Mouse (Mus musculus) erythroblast, embryonic 14.5 days (primary cell): ENCODE results near the gene Stra6. TPM values are rescaled to one million over a fixed set of nuclear protein-coding genes. Genes with fewer than 3 reads are reported as not detected.

ENCODE experiments used
- H3K27me3 ChIP-seq: 2 replicates; pipeline ENCODE4 v1.6.1; 2012; ENCODE audit warnings: inconsistent platforms; ENCODE audit not compliant: control insufficient read depth
- H3K36me3 ChIP-seq: 2 replicates; pipeline ENCODE4 v1.6.1; 2012; ENCODE audit warnings: mild to moderate bottlenecking, inconsistent platforms; ENCODE audit not compliant: control insufficient read depth
- H3K4me1 ChIP-seq: 2 replicates; pipeline ENCODE4 v1.6.1; 2012; ENCODE audit warnings: inconsistent platforms; ENCODE audit not compliant: control insufficient read depth
- H3K4me3 ChIP-seq: replicated peaks from 2 replicates; pipeline ENCODE3; 2012; ENCODE audit warnings: moderate library complexity, mild to moderate bottlenecking, inconsistent platforms
- H3K9me3 ChIP-seq: 2 replicates; pipeline ENCODE4 v1.6.1; 2012; ENCODE audit warnings: low read length, inconsistent platforms, mixed read lengths; ENCODE audit not compliant: control insufficient read depth
- GATA1 ChIP-seq: IDR thresholded peaks from 2 replicates; pipeline ENCODE4 v1.6.1; 2012; ENCODE audit warnings: low read length, inconsistent platforms, mixed read lengths
- TAL1 ChIP-seq: IDR thresholded peaks from 3 replicates; pipeline ENCODE4 v1.6.1; 2012; ENCODE audit warnings: low read length, inconsistent platforms, mixed read lengths
- polyA plus RNA-seq: library from polyadenylated mRNA; stranded (reverse); fragments of >175 nt; gene quantifications from 2 replicates; pipeline ENCODE4 v1.2.3, GENCODE M21; 2012

Stra6 gene
- polyA plus RNA-seq, 1 experiment: not detected

DNA sequence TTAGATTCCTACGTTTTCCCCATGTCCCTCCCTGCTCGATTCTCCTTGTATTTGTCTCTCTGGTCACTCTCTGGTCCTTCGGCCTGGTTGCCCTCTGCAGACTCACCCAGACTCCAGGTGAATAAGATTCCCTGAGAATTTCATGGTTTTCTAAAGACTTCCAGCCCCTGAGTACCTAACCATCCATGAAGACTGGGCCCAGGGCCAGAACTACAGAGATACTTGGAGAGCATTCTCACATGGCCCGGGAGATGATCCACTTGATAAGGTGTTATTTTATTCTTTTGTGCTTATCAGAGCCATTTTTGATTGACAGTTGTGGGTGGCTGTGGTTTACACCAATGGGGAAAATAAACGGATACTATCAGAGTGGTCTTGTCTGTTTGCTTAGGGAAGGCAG lies 31.7 kb upstream of the Stra6 start:
- no peaks in the 10 kb centered on the region for H3K9me3 ChIP-seq
- no peak for TF ChIP-seq TAL1
- TF ChIP-seq GATA1: no peak
- no peaks in the 10 kb centered on the region for H3K4me1 ChIP-seq
- no peaks in the 10 kb centered on the region for H3K36me3 ChIP-seq
- H3K4me3 ChIP-seq: no peak overlapping the region
- peaks cover 3% of the 10 kb centered on the region; the same call in 1 of the 2 replicates for H3K27me3 ChIP-seq

DNA sequence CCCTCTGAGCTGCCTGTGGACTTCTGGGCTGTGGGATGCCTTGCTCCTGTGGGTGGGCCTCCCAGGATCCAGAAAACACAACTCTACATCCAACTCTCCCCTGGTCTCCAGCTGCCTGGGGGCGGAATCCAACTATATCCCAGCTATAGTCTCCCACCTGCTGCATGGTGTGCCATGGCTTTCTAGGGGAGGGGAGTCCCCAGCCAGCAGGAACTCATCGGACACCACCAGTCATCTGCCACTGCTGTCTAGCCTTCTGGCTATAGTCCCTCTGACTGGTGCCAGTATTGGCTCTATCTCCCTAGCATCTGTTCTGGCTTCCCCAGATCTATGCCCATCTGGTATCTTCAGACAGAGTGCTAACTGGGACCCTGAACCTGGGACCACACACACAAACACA lies 28.1 kb upstream of the Stra6 start:
- no peaks in the 10 kb centered on the region for H3K36me3 ChIP-seq
- H3K9me3 ChIP-seq: no peaks in the 10 kb centered on the region
- no peaks in the 10 kb centered on the region for H3K4me1 ChIP-seq
- H3K27me3 ChIP-seq: peaks cover 8% of the 10 kb centered on the region; the same call in 1 of the 2 replicates
- TF ChIP-seq TAL1 (no peak), GATA1 (no peak)
- H3K4me3 ChIP-seq: no peak overlapping the region

DNA sequence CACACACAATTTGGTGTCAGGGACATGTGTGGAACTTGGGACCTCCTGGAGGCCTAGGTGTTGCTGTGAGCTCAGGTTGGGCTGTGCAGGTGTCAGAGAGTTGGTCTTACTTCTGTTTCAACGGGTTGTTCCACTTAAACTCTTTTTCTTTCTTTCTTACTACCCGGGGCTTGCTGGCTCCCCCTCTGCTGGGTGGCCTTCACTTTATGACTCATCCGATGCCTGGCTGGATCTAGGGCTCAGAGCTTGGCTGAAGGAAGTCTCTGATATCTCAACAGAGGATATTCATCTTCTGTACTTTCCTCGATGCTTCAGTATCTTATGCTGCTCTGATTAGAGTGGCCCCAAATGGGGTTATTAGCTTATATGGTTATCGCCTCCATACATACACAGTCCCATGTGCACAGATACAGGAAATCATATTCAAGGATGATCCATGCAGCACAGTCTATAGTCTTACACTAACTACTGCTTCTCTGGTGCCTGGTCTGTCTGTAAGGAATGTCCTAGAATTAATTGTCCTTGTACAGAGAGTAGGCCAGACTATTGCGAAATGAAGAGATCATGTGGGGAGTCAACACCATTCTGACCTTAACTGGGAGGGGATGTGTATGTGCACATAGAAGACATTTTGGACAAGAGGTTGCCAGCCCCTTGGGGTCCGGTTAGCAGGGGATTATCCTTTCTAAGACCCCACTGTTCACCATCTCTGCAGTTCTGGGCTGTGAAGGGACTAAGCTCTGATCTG lies 27.5 kb upstream of the Stra6 start:
- H3K4me3 ChIP-seq: no peak overlapping the region
- H3K36me3 ChIP-seq: no peaks in the 10 kb centered on the region
- H3K9me3 ChIP-seq: no peaks in the 10 kb centered on the region
- H3K27me3 ChIP-seq: peaks cover 8% of the 10 kb centered on the region; the same call in 1 of the 2 replicates
- TF ChIP-seq GATA1: no peak
- no peak for TF ChIP-seq TAL1
- H3K4me1 ChIP-seq: no peaks in the 10 kb centered on the region

DNA sequence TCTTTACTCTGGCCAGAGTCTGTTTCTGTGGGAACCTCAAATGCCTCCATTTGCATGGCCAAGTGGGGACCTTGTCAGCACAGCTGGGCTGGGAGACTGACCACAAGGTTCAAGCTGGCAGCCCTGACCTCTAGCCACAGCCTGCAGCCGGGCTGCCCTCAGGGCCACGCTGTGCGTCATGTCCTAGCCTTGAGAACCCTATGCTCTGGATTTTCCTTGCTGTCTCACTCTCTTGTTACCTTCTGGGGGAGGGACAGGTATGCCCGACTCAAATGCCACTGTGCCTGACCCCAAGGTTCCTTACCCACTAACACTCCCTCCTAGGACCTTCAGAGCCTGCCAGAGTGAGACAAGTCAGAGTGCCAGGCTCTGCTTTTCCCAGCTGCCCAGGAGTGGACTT lies 26.6 kb upstream of the Stra6 start:
- TF ChIP-seq GATA1: no peak
- TF ChIP-seq TAL1: no peak
- no peaks in the 10 kb centered on the region for H3K9me3 ChIP-seq
- H3K36me3 ChIP-seq: no peaks in the 10 kb centered on the region
- no peaks in the 10 kb centered on the region for H3K4me1 ChIP-seq
- H3K27me3 ChIP-seq: peaks cover 8% of the 10 kb centered on the region; the same call in 1 of the 2 replicates
- H3K4me3 ChIP-seq: no peak overlapping the region

DNA sequence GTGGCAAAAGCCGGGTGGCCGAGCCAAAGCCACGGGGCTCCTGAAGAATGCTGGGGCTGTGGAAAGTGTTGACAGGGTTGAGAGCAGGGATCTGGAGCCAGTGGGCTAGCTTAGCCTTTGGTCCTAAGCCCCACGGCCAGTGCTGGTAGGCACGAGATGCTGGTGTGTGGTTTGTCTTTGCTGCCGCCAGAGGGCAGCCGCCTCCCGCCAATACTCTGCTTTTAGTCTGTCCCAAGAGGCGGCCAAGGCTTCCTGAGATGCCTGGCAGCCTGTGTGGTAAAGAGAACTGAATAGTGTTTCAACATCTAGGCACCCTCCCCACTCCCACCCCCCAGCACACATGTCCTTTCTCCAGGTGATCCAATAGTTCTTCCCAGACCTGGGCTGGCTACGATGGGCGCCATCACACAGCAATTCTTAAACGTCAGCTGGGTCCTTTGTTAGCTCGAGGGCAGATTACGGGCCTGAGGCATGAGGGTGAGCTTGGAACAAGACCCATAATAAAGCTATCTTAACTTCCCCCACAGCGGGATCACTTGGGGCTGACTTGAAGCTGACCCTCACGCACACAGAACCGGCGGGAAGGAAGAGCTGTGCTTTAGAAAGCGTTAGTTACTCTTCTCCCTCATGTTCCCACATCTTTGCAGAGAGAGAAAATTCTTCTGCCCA lies 25.0 kb upstream of the Stra6 start:
- H3K9me3 ChIP-seq: no peaks in the 10 kb centered on the region
- no peaks in the 10 kb centered on the region for H3K4me1 ChIP-seq
- no peak overlapping the region for H3K4me3 ChIP-seq
- peaks cover 8% of the 10 kb centered on the region; the same call in 1 of the 2 replicates for H3K27me3 ChIP-seq
- no peaks in the 10 kb centered on the region for H3K36me3 ChIP-seq
- TF ChIP-seq GATA1 (no peak), TAL1 (no peak)

DNA sequence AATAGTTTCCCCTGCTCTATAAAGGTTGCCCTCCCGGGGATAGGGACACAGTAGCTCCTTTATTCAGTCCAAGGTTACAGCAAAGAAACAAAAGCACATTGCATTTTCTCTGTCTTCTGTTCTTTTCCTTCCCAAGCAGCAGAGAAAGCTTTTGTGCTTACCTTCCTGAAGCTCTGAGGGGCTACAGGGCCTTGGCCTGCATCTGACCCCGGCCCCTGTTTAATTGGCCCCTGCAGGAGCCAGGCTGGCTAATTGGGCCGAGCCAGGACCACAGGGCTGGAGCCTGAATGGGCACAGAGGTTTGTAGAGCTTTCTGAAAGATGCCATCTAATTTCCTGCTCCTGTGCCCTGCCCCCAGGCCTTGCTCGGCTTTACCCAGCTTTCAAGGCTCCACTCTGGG lies 22.6 kb upstream of the Stra6 start:
- Histone ChIP-seq H3K9me3 (no peaks in the 10 kb centered on the region), H3K36me3 (no peaks in the 10 kb centered on the region), H3K27me3 (peaks cover 8% of the 10 kb centered on the region; the same call in 1 of the 2 replicates), H3K4me1 (no peaks in the 10 kb centered on the region), H3K4me3 (no peak overlapping the region)
- no peak for TF ChIP-seq GATA1
- no peak for TF ChIP-seq TAL1

DNA sequence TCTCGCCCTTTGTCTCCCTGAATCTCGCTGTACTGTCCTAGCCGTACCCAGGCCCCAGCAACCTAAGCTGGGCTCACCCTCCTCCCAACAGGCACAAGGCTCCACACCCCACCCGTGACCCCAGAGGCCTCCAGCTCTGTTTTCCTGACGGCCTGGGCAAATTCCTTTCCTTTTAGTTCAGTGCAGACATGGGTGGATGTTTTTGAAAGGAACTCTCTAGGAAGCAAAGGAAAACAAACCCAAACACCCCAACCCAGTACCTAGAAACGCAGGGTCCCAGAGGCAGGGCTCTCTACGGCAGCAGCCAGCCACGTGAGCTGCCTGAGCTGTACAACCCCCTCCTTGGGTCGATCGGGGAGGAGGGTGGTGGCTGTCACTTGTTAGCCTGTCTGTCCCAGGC lies 21.2 kb upstream of the Stra6 start:
- peaks cover 3% of the 10 kb centered on the region; the same call in 1 of the 2 replicates for H3K27me3 ChIP-seq
- no peaks in the 10 kb centered on the region for H3K4me1 ChIP-seq
- no peaks in the 10 kb centered on the region for H3K36me3 ChIP-seq
- TF ChIP-seq GATA1 (no peak), TAL1 (no peak)
- no peak overlapping the region for H3K4me3 ChIP-seq
- H3K9me3 ChIP-seq: no peaks in the 10 kb centered on the region

DNA sequence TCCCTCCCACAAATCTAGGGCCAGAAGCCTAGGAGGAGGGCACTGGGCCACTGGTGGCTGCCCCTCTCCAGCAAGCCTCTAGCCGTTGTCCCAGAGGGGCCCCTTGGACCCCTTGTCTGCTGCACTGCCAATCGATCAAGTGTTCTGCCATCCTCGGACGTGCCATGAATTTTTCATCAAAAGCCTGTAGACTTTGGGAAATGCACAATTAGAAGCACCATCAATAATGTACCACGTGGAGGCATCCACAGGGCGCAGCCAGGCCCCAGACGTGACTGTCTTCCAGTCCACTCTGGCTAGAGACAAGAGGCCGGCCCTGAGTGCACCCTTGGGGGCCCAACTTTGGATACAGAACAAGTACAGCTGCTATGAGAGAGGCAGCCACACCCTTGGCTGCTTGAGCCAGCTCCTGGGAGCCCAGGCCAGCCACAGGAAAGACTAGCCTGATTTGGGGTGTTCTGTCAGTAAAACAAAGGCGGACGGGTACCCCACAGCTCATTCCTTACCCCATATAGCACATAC lies 20.0 kb upstream of the Stra6 start:
- Histone ChIP-seq H3K4me1 (no peaks in the 10 kb centered on the region), H3K27me3 (peaks cover 4% of the 10 kb centered on the region; the same call in 1 of the 2 replicates), H3K4me3 (no peak overlapping the region), H3K9me3 (no peaks in the 10 kb centered on the region), H3K36me3 (no peaks in the 10 kb centered on the region)
- TF ChIP-seq GATA1 (no peak), TAL1 (no peak)

DNA sequence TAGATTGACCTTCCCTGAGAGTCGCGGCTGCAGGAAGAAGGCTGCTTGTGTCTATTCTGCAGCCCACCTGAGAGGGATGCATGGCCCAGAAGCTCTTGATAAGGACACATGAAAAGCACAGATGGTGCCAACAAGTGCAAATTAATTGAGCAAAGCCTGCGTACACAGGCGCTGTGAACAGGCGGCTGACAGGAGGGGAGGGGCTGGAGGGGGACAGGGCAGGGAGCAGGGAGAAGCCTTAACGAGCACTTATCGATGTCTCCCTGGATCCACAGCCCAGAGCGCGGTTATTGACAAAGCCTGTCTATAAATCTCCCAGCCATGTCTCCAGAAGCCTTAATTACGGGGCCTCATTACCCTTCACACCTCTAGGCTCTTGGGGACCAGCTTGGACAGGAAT lies 18.8 kb upstream of the Stra6 start:
- TF ChIP-seq TAL1: no peak
- no peak for TF ChIP-seq GATA1
- Histone ChIP-seq H3K27me3 (peaks cover 4% of the 10 kb centered on the region; the same call in 1 of the 2 replicates), H3K36me3 (no peaks in the 10 kb centered on the region), H3K9me3 (no peaks in the 10 kb centered on the region), H3K4me1 (no peaks in the 10 kb centered on the region), H3K4me3 (no peak overlapping the region)
